ENCODE assay signal across 28 mouse cellular contexts in genomic region chr5:96530516-96530915, GRCm38 (mm10).
"Had no signal": no experiment of that assay in that cellular context is flagged by ENCODE, and none has a peak within 500 bp of the region (broad histone marks: within the 10 kb centered on the region; RNA-seq: fewer than 3 reads in every experiment).

No protein-coding gene starts in this region.

- H3K4me2 ChIP-seq: embryonic facial prominence, embryonic 12.5 days; embryonic facial prominence, embryonic 13.5 days; embryonic facial prominence, embryonic 15.5 days; forebrain, embryonic 12.5 days; forebrain, embryonic 13.5 days; forebrain, embryonic 15.5 days had no signal

- H3K4me3 ChIP-seq: embryonic facial prominence, embryonic 10.5 days; embryonic facial prominence, embryonic 12.5 days; embryonic facial prominence, embryonic 13.5 days; embryonic facial prominence, embryonic 15.5 days; erythroblast, embryonic 14.5 days; forebrain, embryonic 10.5 days; forebrain, embryonic 12.5 days; forebrain, embryonic 13.5 days; forebrain, embryonic 15.5 days; gastrocnemius, adult 2 months; heart, adult 2 months had no signal

- H3K36me3 ChIP-seq: embryonic facial prominence, embryonic 10.5 days; embryonic facial prominence, embryonic 12.5 days; embryonic facial prominence, embryonic 13.5 days; embryonic facial prominence, embryonic 15.5 days; forebrain, embryonic 10.5 days; forebrain, embryonic 12.5 days; forebrain, embryonic 15.5 days had no signal

- H3K27me3 ChIP-seq: embryonic facial prominence, embryonic 12.5 days; embryonic facial prominence, embryonic 13.5 days; embryonic facial prominence, embryonic 15.5 days; forebrain, embryonic 12.5 days; forebrain, embryonic 13.5 days; forebrain, embryonic 15.5 days had no signal

- DNase-seq: cerebellum, adult 2 months; cerebellum, adult 8-10 months; cerebellum, adult 9-10 months; cerebellum, adult 9-11 months; cerebellum, postnatal 10 days; cerebellum, postnatal 14 days; cerebellum, postnatal 25 days; cerebellum, postnatal 36 days; embryo, embryonic 11 days; forebrain, postnatal 0 days; gastrocnemius, adult 2 months; gastrocnemius, postnatal 10 days; gastrocnemius, postnatal 14 days; gastrocnemius, postnatal 25 days; gastrocnemius, postnatal 36 days; heart, adult 18-20 months; heart, adult 2 months had no signal

- H3K27ac ChIP-seq: embryonic facial prominence, embryonic 10.5 days; embryonic facial prominence, embryonic 12.5 days; embryonic facial prominence, embryonic 13.5 days; embryonic facial prominence, embryonic 15.5 days; forebrain, embryonic 10.5 days; forebrain, embryonic 12.5 days; forebrain, embryonic 13.5 days; forebrain, embryonic 15.5 days; gastrocnemius, adult 2 months; heart, adult 2 months had no signal

- H3K9me3 ChIP-seq: embryonic facial prominence, embryonic 10.5 days; embryonic facial prominence, embryonic 12.5 days; embryonic facial prominence, embryonic 13.5 days; embryonic facial prominence, embryonic 15.5 days; forebrain, embryonic 10.5 days; forebrain, embryonic 12.5 days; forebrain, embryonic 13.5 days; forebrain, embryonic 15.5 days had no signal

- H3K9ac ChIP-seq: embryonic facial prominence, embryonic 12.5 days; embryonic facial prominence, embryonic 13.5 days; embryonic facial prominence, embryonic 15.5 days; forebrain, embryonic 12.5 days; forebrain, embryonic 13.5 days; forebrain, embryonic 15.5 days; forebrain, postnatal 0 days had no signal

- ATAC-seq: forebrain, embryonic 13.5 days; forebrain, embryonic 14.5 days; forebrain, embryonic 15.5 days; forebrain, embryonic 16.5 days; forebrain, postnatal 0 days had no signal

- H3K4me1 ChIP-seq: embryonic facial prominence, embryonic 10.5 days; embryonic facial prominence, embryonic 12.5 days; embryonic facial prominence, embryonic 13.5 days; embryonic facial prominence, embryonic 15.5 days; forebrain, embryonic 10.5 days; forebrain, embryonic 12.5 days; forebrain, embryonic 15.5 days had no signal
